Comparison of ENCODE assay signal across 8 mouse cellular contexts in the genomic region with DNA sequence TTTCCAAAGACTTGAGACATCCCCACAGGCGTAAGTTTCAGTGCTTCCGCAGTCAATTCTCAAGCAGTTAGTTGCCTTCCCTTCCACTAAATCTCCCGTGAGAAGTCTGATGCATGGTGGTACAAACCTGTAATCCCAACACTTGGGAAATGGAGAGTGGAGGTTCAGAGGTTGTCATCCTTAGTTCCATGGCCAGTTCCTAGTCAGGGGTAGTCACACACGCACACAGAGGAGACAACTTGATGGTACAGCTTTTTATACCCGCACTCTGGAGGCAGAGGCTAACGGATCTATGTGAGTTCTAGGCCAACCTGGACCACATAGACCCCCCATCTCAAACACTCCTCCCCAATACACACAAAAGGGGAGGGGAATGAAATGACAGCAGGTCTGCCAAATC. TPM values are rescaled to one million over a fixed set of nuclear protein-coding genes. Genes with fewer than 3 reads are reported as not detected.
DNase-seq lines count a peak whose midpoint lies in the region; ATAC-seq and TF ChIP-seq lines count a peak whose summit lies in the region.

No protein-coding gene starts in this region.

- H3K27ac ChIP-seq in liver, adult 2 months (replicated peaks; ENCODE audit: insufficient read depth, low read depth, low read length) = peak overlapping the region; percentile 89
- H3K27ac ChIP-seq in embryonic facial prominence, embryonic 15.5 days (replicated peaks) = peak overlapping the region; percentile 95
- peak overlapping the region; percentile 48 for H3K27ac ChIP-seq in limb, embryonic 11.5 days (replicated peaks; ENCODE audit: low read depth, low read length)
- peak overlapping the region; percentile 91 for H3K27ac ChIP-seq in neural tube, embryonic 15.5 days (replicated peaks)

- WGBS in liver, adult 2 months = 11% methylated on average over 6 of the region's 6 CpGs
- 18% methylated on average over 6 of the region's 6 CpGs for WGBS in embryonic facial prominence, embryonic 15.5 days
- WGBS in limb, embryonic 11.5 days = 18% methylated on average over 6 of the region's 6 CpGs
- 15% methylated on average over 6 of the region's 6 CpGs for WGBS in neural tube, embryonic 15.5 days

- H3K4me2 ChIP-seq in embryonic facial prominence, embryonic 15.5 days (replicated peaks) = peak overlapping the region; percentile 80
- peak overlapping the region; percentile 80 for H3K4me2 ChIP-seq in limb, embryonic 11.5 days (ENCODE audit: low read depth, severe bottlenecking)
- H3K4me2 ChIP-seq in neural tube, embryonic 15.5 days = peak overlapping the region; percentile 89

- no peak for ATAC-seq in embryonic facial prominence, embryonic 15.5 days (ENCODE audit: insufficient number of reproducible peaks, low FRiP score, low TSS enrichment, low read depth)
- ATAC-seq in limb, embryonic 11.5 days (ENCODE audit: insufficient number of reproducible peaks, low FRiP score, low TSS enrichment, low read depth) = no peak
- ATAC-seq in neural tube, embryonic 15.5 days (ENCODE audit: low FRiP score) = peak; percentile 0; the same call in 1 of the 2 replicates

- no peak for TF ChIP-seq POLR2A in liver, adult 2 months (IDR thresholded peaks at IDR 0.05; ENCODE audit: extremely low read depth, insufficient read depth, low read length)

- H3K36me3 ChIP-seq in liver, adult 2 months (ENCODE audit: control insufficient read depth, insufficient read depth, low read length) = no peaks in the 10 kb centered on the region
- H3K36me3 ChIP-seq in embryonic facial prominence, embryonic 15.5 days = no peaks in the 10 kb centered on the region
- H3K36me3 ChIP-seq in limb, embryonic 11.5 days (ENCODE audit: control insufficient read depth, insufficient read depth, low read length) = no peaks in the 10 kb centered on the region
- H3K36me3 ChIP-seq in neural tube, embryonic 15.5 days = no peaks in the 10 kb centered on the region

- intact Hi-C loops in left cerebral cortex, postnatal 25 days (cut with DNase I) = loop anchor here (2.0 to 5.0 kb wide), 2 partner anchors 32 to 62 kb away; partner anchors contain the start of genes Egln2 and Snrpa

- H3K79me2 ChIP-seq in liver, adult 2 months (ENCODE audit: control insufficient read depth, insufficient read depth, low read length) = peaks cover 33% of the 10 kb centered on the region

- peak overlapping the region; percentile 73 for H3K4me3 ChIP-seq in liver, adult 2 months (ENCODE audit: insufficient read depth, low read depth, low read length)
- peak overlapping the region; percentile 97 for H3K4me3 ChIP-seq in embryonic facial prominence, embryonic 15.5 days (replicated peaks)
- H3K4me3 ChIP-seq in limb, embryonic 11.5 days (ENCODE audit: low read depth, low read length) = peak overlapping the region; percentile 83
- H3K4me3 ChIP-seq in neural tube, embryonic 15.5 days (replicated peaks) = peak overlapping the region; percentile 87

- H3K9me3 ChIP-seq in embryonic facial prominence, embryonic 15.5 days (replicated peaks) = no peaks in the 10 kb centered on the region
- H3K9me3 ChIP-seq in limb, embryonic 11.5 days (ENCODE audit: control insufficient read depth, low read length) = no peaks in the 10 kb centered on the region
- H3K9me3 ChIP-seq in neural tube, embryonic 15.5 days (replicated peaks) = no peaks in the 10 kb centered on the region

- peaks cover 27% of the 10 kb centered on the region for H3K4me1 ChIP-seq in liver, adult 2 months (ENCODE audit: control insufficient read depth, insufficient read depth, low read length)
- peaks cover 61% of the 10 kb centered on the region for H3K4me1 ChIP-seq in embryonic facial prominence, embryonic 15.5 days
- peaks cover 20% of the 10 kb centered on the region for H3K4me1 ChIP-seq in limb, embryonic 11.5 days (ENCODE audit: control insufficient read depth, insufficient read depth, low read length)
- peaks cover 58% of the 10 kb centered on the region for H3K4me1 ChIP-seq in neural tube, embryonic 15.5 days

- H3K27me3 ChIP-seq in liver, adult 2 months (ENCODE audit: control insufficient read depth, insufficient read depth, low read length) = no peaks in the 10 kb centered on the region
- H3K27me3 ChIP-seq in embryonic facial prominence, embryonic 15.5 days = no peaks in the 10 kb centered on the region
- H3K27me3 ChIP-seq in limb, embryonic 11.5 days (ENCODE audit: control insufficient read depth, insufficient read depth, low read length) = no peaks in the 10 kb centered on the region
- H3K27me3 ChIP-seq in neural tube, embryonic 15.5 days (replicated peaks) = no peaks in the 10 kb centered on the region

- DNase-seq in liver, adult 2 months (ENCODE audit: extremely low read depth, low read depth, low spot score) = no peak
- no peak for DNase-seq in liver
- DNase-seq in limb, embryonic 11.5 days (ENCODE audit: low spot score) = no peak
- no peak for DNase-seq in right cerebral cortex, adult 18-20 months
- no peak for DNase-seq in spleen, adult 12 weeks (ENCODE audit: low spot score)
- no peak for DNase-seq in left cerebral cortex, postnatal 25 days (ENCODE audit: low spot score in 2 of 2)

- no peak for TF ChIP-seq CTCF in liver, adult 2 months (IDR thresholded peaks at IDR 0.05; ENCODE audit: low read depth, low read length)

- peak overlapping the region; percentile 86 for H3K9ac ChIP-seq in liver, adult 2 months (ENCODE audit: low read depth, low read length)
- peak overlapping the region; percentile 58 for H3K9ac ChIP-seq in embryonic facial prominence, embryonic 15.5 days
- H3K9ac ChIP-seq in limb, embryonic 11.5 days (ENCODE audit: low read length) = peak overlapping the region; percentile 78
- H3K9ac ChIP-seq in neural tube, embryonic 15.5 days (replicated peaks) = peak overlapping the region; percentile 88

RNA-seq across cellular contexts. Expression of gene Itpkc, which starts 0.4 kb away (rescaled TPM):
- total RNA-seq in liver, adult 2 months (2014; rRNA removed) = 3.5 and 6.0 TPM in 2 replicates
- 4.0 and 5.8 TPM in 2 replicates for polyA plus RNA-seq in liver, adult 2 months (2012; rRNA removed)
- polyA plus RNA-seq in embryonic facial prominence, embryonic 15.5 days (2015; fragmentation: Nextera tagmentation; extraction: Ambion mirVana) = 11.6 and 13.5 TPM in 2 replicates
- polyA plus RNA-seq in limb, embryonic 11.5 days (2014; fragmentation: Nextera tagmentation; extraction: Ambion mirVana) = 6.5 and 8.0 TPM in 2 replicates
- 5.9 and 6.1 TPM in 2 replicates for polyA plus RNA-seq in neural tube, embryonic 15.5 days (2015; fragmentation: Nextera tagmentation; extraction: Ambion mirVana)
- total RNA-seq in left cerebral cortex, postnatal 25 days (2021) = 1 to 10 TPM; 7.5 to 8.8 TPM

RNA-seq across cellular contexts. Expression of gene Coq8b, which starts 4.0 kb away (rescaled TPM):
- 11.9 and 16.6 TPM in 2 replicates for total RNA-seq in liver, adult 2 months (2014; rRNA removed)
- polyA plus RNA-seq in liver, adult 2 months (2012; rRNA removed) = 35.2 and 36.2 TPM in 2 replicates
- 23.0 and 27.1 TPM in 2 replicates for polyA plus RNA-seq in embryonic facial prominence, embryonic 15.5 days (2015; fragmentation: Nextera tagmentation; extraction: Ambion mirVana)
- 14.5 and 15.5 TPM in 2 replicates for polyA plus RNA-seq in limb, embryonic 11.5 days (2014; fragmentation: Nextera tagmentation; extraction: Ambion mirVana)
- 20.1 and 20.9 TPM in 2 replicates for polyA plus RNA-seq in neural tube, embryonic 15.5 days (2015; fragmentation: Nextera tagmentation; extraction: Ambion mirVana)
- 10 to 100 TPM; 32.5 to 37.2 TPM for total RNA-seq in left cerebral cortex, postnatal 25 days (2021)

RNA-seq across cellular contexts. Expression of gene Numbl, which starts 29.4 kb away (rescaled TPM):
- total RNA-seq in liver, adult 2 months (2014; rRNA removed) = 0.46 and 0.74 TPM in 2 replicates
- polyA plus RNA-seq in liver, adult 2 months (2012; rRNA removed) = 0.62 and 1.5 TPM in 2 replicates
- polyA plus RNA-seq in embryonic facial prominence, embryonic 15.5 days (2015; fragmentation: Nextera tagmentation; extraction: Ambion mirVana) = 48.7 and 49.3 TPM in 2 replicates
- 7.3 and 9.0 TPM in 2 replicates for polyA plus RNA-seq in limb, embryonic 11.5 days (2014; fragmentation: Nextera tagmentation; extraction: Ambion mirVana)
- polyA plus RNA-seq in neural tube, embryonic 15.5 days (2015; fragmentation: Nextera tagmentation; extraction: Ambion mirVana) = 47.7 and 60.7 TPM in 2 replicates
- 100 to 1,000 TPM; 119 to 130 TPM for total RNA-seq in left cerebral cortex, postnatal 25 days (2021)

RNA-seq across cellular contexts. Expression of gene Snrpa, which starts 32.8 kb away (rescaled TPM):
- 10.5 and 17.0 TPM in 2 replicates for total RNA-seq in liver, adult 2 months (2014; rRNA removed)
- polyA plus RNA-seq in liver, adult 2 months (2012; rRNA removed) = 76.8 and 79.1 TPM in 2 replicates
- polyA plus RNA-seq in embryonic facial prominence, embryonic 15.5 days (2015; fragmentation: Nextera tagmentation; extraction: Ambion mirVana) = 238 and 242 TPM in 2 replicates
- 394 and 396 TPM in 2 replicates for polyA plus RNA-seq in limb, embryonic 11.5 days (2014; fragmentation: Nextera tagmentation; extraction: Ambion mirVana)
- 176 and 193 TPM in 2 replicates for polyA plus RNA-seq in neural tube, embryonic 15.5 days (2015; fragmentation: Nextera tagmentation; extraction: Ambion mirVana)
- total RNA-seq in left cerebral cortex, postnatal 25 days (2021) = 10 to 100 TPM; 81.9 to 85.2 TPM

RNA-seq across cellular contexts. Expression of gene BC024978, which starts 33.3 kb away (rescaled TPM):
- 3.9 and 4.2 TPM in 2 replicates for total RNA-seq in liver, adult 2 months (2014; rRNA removed)
- polyA plus RNA-seq in liver, adult 2 months (2012; rRNA removed) = 10.2 and 13.8 TPM in 2 replicates
- polyA plus RNA-seq in embryonic facial prominence, embryonic 15.5 days (2015; fragmentation: Nextera tagmentation; extraction: Ambion mirVana) = 3.9 and 4.3 TPM in 2 replicates
- 3.9 and 4.8 TPM in 2 replicates for polyA plus RNA-seq in limb, embryonic 11.5 days (2014; fragmentation: Nextera tagmentation; extraction: Ambion mirVana)
- polyA plus RNA-seq in neural tube, embryonic 15.5 days (2015; fragmentation: Nextera tagmentation; extraction: Ambion mirVana) = 3.4 TPM in 2 replicates
- total RNA-seq in left cerebral cortex, postnatal 25 days (2021) = 10 to 100 TPM; 21.0 to 25.2 TPM
